Mouse (Mus musculus): ENCODE data around the gene 9130409I23Rik.

GRCm38 (mm10) chr1:181008266-181008665 is 42.8 kb upstream of the 9130409I23Rik start:
- TF ChIP-seq CTCF (IDR thresholded peaks at IDR 0.05; ENCODE audit: borderline replicate concordance, insufficient read depth, low read length) = no peak
- TF ChIP-seq POLR2A (IDR thresholded peaks at IDR 0.05; ENCODE audit: low read depth, low read length) = no peak
